Mouse (Mus musculus) MEL (cell line): ENCODE results near the gene Rnf24. TPM values are rescaled to one million over a fixed set of nuclear protein-coding genes. Genes with fewer than 3 reads are reported as not detected.

Experiments used
- DNase-seq: peaks from one replicate; pipeline ENCODE4 v3.0.0; 2011; ENCODE audit warnings: low read depth, low spot score
- H3K27ac ChIP-seq: 2 replicates; pipeline ENCODE4 v1.5.1; 2012; ENCODE audit warnings: low read depth, mild to moderate bottlenecking, control low read depth, low read length, moderate library complexity; ENCODE audit not compliant: control insufficient read depth
- H3K27me3 ChIP-seq, 2 experiments: fragments of 150-350 bp in 1 of 2; sonication (generic) in 1 of 2; 2 replicates each; pipeline ENCODE4 v1.6.1; 2012; ENCODE audit warnings: low read length in 2 of 2, mild to moderate bottlenecking in 2 of 2, improper control_type of control experiment in 1 of 2, moderate library complexity in 1 of 2; ENCODE audit not compliant: insufficient read depth in 2 of 2, control insufficient read depth in 1 of 2
- H3K36me3 ChIP-seq, 2 experiments: 2 replicates each; pipeline ENCODE4 v1.6.1; 2012 to 2014; ENCODE audit warnings: low read length in 2 of 2, improper control_type of control experiment in 1 of 2, inconsistent platforms in 1 of 2, mild to moderate bottlenecking in 1 of 2; ENCODE audit not compliant: insufficient read depth in 2 of 2, control insufficient read depth in 1 of 2
- H3K4me1 ChIP-seq, 2 experiments: fragments of 150-350 bp in 1 of 2; sonication (generic) in 1 of 2; 2 replicates each; pipeline ENCODE4 v1.6.1; 2012; ENCODE audit warnings: low read length in 2 of 2, improper control_type of control experiment in 1 of 2, mild to moderate bottlenecking in 1 of 2; ENCODE audit not compliant: insufficient read depth in 2 of 2, control insufficient read depth in 1 of 2
- H3K4me3 ChIP-seq, 2 experiments: fragments of 150-350 bp in 1 of 2; sonication (generic) in 1 of 2; 2 replicates each; pipeline ENCODE4 v1.5.1; 2012; ENCODE audit warnings: low read depth in 2 of 2, low read length in 2 of 2, mild to moderate bottlenecking in 2 of 2, moderate library complexity in 2 of 2, control low read depth in 1 of 2, improper control_type of control experiment in 1 of 2; ENCODE audit not compliant: control insufficient read depth in 1 of 2, insufficient read depth in 1 of 2
- H3K79me2 ChIP-seq: 2 replicates; pipeline ENCODE4 v1.6.1; 2012; ENCODE audit warnings: mild to moderate bottlenecking, low read length, moderate library complexity; ENCODE audit not compliant: control insufficient read depth, poor library complexity, insufficient read depth
- H3K9ac ChIP-seq: 2 replicates; pipeline ENCODE4 v1.6.1; 2012; ENCODE audit warnings: low read depth, mild to moderate bottlenecking, control low read depth, low read length, moderate library complexity; ENCODE audit not compliant: control insufficient read depth, poor library complexity, severe bottlenecking
- H3K9me3 ChIP-seq: fragments of 150-350 bp; sonication (generic); replicated peaks from 2 replicates; pipeline ENCODE4 v1.6.1; 2012; ENCODE audit warnings: mild to moderate bottlenecking, low read length, improper control_type of control experiment, moderate library complexity; ENCODE audit not compliant: insufficient read depth
- CHD1 ChIP-seq: IDR thresholded peaks from 2 replicates; pipeline ENCODE4 v1.6.1; 2012; ENCODE audit warnings: low read depth, mild to moderate bottlenecking, inconsistent platforms, low read length, improper control_type of control experiment
- CHD2 ChIP-seq: IDR thresholded peaks from 2 replicates; pipeline ENCODE4 v1.6.1; 2011; ENCODE audit warnings: low read length, improper control_type of control experiment
- ETS1 ChIP-seq: IDR thresholded peaks from 2 replicates; pipeline ENCODE4 v1.6.1; 2012; ENCODE audit warnings: low read depth, mild to moderate bottlenecking, inconsistent platforms, low read length, improper control_type of control experiment, moderate library complexity
- KAT2A ChIP-seq: conservative IDR thresholded peaks from 2 replicates; pipeline ENCODE4 v1.6.1; 2012; ENCODE audit warnings: low read depth, low read length, improper control_type of control experiment, inconsistent platforms
- MAZ ChIP-seq: IDR thresholded peaks from 2 replicates; pipeline ENCODE4 v1.6.1; 2012; ENCODE audit warnings: low read depth, mild to moderate bottlenecking, inconsistent platforms, low read length, improper control_type of control experiment
- MEF2A ChIP-seq: IDR thresholded peaks from 2 replicates; pipeline ENCODE4 v1.6.1; 2014; ENCODE audit warnings: low read depth, mild to moderate bottlenecking, inconsistent platforms, low read length, improper control_type of control experiment; ENCODE audit not compliant: poor library complexity, insufficient replicate concordance, severe bottlenecking; ENCODE audit errors: extremely low read depth
- MYB ChIP-seq: IDR thresholded peaks from 2 replicates; pipeline ENCODE4 v1.6.1; 2011; ENCODE audit warnings: mild to moderate bottlenecking, low read depth, low read length, improper control_type of control experiment
- MYC ChIP-seq: IDR thresholded peaks from 2 replicates; pipeline ENCODE4 v1.6.1; 2011; ENCODE audit warnings: low read depth, mild to moderate bottlenecking, low read length, improper control_type of control experiment, moderate library complexity
- NELFE ChIP-seq: IDR thresholded peaks from 2 replicates; pipeline ENCODE4 v1.6.1; 2011; ENCODE audit warnings: low read depth, low read length, improper control_type of control experiment
- POLR2A ChIP-seq, 2 experiments: IDR thresholded peaks; 2 replicates each; pipeline ENCODE4 v1.6.1; 2011 to 2012; ENCODE audit warnings: low read length in 2 of 2, mild to moderate bottlenecking in 2 of 2, control low read depth in 1 of 2, improper control_type of control experiment in 1 of 2, low read depth in 1 of 2, moderate library complexity in 1 of 2; ENCODE audit not compliant: control insufficient read depth in 1 of 2, insufficient read depth in 1 of 2, poor library complexity in 1 of 2
- RCOR1 ChIP-seq: IDR thresholded peaks from 2 replicates; pipeline ENCODE4 v1.6.1; 2012; ENCODE audit warnings: low read depth, mild to moderate bottlenecking, inconsistent platforms, low read length, improper control_type of control experiment
- SIN3A ChIP-seq: IDR thresholded peaks from 2 replicates; pipeline ENCODE4 v1.6.1; 2012; ENCODE audit warnings: low read length, improper control_type of control experiment, inconsistent platforms
- polyA plus RNA-seq, 2 experiments: library from polyadenylated mRNA; stranded (reverse) in 1 of 2; unstranded in 1 of 2; fragments of >175 nt in 1 of 2; fragments of >200 nt in 1 of 2; gene quantifications; 2 replicates each; pipeline versions ENCODE4 v1.2.1 to v1.2.4; 2012; ENCODE audit warnings: low replicate concordance in 2 of 2, low read depth in 1 of 2; ENCODE audit not compliant: insufficient read length in 2 of 2, insufficient read depth in 1 of 2, missing spikeins in 1 of 2
- total RNA-seq: library from RNA; depleted of rRNA; stranded (reverse); fragments of 300-350 nt; gene quantifications from 2 replicates; pipeline ENCODE4 v1.2.3, GENCODE M21; 2012

Gene Rnf24
- total and polyA plus RNA-seq, 3 experiments, result 0.73 to 2.9 TPM; not detected in 1

DNA sequence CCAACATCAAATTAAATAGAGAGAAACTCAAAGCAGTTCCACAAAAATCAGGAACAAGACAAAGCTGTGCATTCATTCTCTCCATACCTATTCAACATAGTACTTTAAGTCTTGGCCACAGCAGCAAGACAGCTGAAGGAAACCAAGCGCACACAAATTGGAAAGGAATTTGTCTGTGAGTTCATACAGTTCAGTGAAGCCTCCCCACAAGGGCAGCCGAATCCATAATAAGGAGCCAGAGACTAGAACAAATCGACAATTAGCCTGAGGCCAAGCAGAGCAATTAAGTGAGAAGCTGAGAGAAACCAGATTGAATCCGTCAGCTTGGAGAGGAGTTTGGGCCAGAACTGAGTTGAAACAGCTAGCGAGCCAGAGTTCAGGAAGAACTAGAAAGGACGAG is 33.3 kb downstream of the Rnf24 start:
- Histone ChIP-seq H3K27ac (no peak overlapping the region), H3K4me3 (no peak overlapping the region), H3K9me3 (no peaks in the 10 kb centered on the region), H3K4me1 (peaks cover 10 to 12% of the 10 kb centered on the region in 2 experiments), H3K27me3 (no peaks in the 10 kb centered on the region)
- DNase-seq, result no peak
- TF ChIP-seq SIN3A (no peak), KAT2A (no peak)
- TF ChIP-seq, all 39 proteins: peak for 0
- H3K79me2 ChIP-seq, result no peaks in the 10 kb centered on the region
- H3K9ac ChIP-seq, result no peak overlapping the region
- H3K36me3 ChIP-seq, result peaks cover 0 to 15% of the 10 kb centered on the region in 2 experiments; a peak in 2 of 4 replicates

GRCm38 (mm10) chr2:131316167-131316566 is 36.5 kb downstream of the Rnf24 start:
- no peaks in the 10 kb centered on the region for H3K9me3 ChIP-seq
- no peak for TF ChIP-seq RCOR1
- no peak for TF ChIP-seq CHD1
- TF ChIP-seq, all 39 proteins: peak for 0
- no peaks in the 10 kb centered on the region for H3K79me2 ChIP-seq
- no peaks in the 10 kb centered on the region for H3K27me3 ChIP-seq
- H3K9ac ChIP-seq, result no peak overlapping the region
- H3K27ac ChIP-seq, result no peak overlapping the region
- H3K4me1 ChIP-seq, result peaks cover 2 to 3% of the 10 kb centered on the region in 2 experiments; a peak in 1 of 4 replicates
- H3K4me3 ChIP-seq, result no peak overlapping the region
- DNase-seq, result no peak
- peaks cover 0 to 6% of the 10 kb centered on the region in 2 experiments; a peak in 2 of 4 replicates for H3K36me3 ChIP-seq

- no peak for DNase-seq
- H3K9ac ChIP-seq, result no peak overlapping the region
- TF ChIP-seq CHD2 (no peak), SIN3A (no peak), MAZ (no peak), RCOR1 (no peak), MYC (no peak), POLR2A (IDR thresholded peaks at IDR 0.05; ENCODE audit: control insufficient read depth in 1 of 2, insufficient read depth in 1 of 2, low read depth in 1 of 2, low read length in 2 of 2, poor library complexity in 1 of 2) (no peak), MEF2A (no peak), MYB (no peak), ETS1 (no peak), NELFE (no peak)
- no peaks in the 10 kb centered on the region for H3K9me3 ChIP-seq
- H3K27ac ChIP-seq, result no peak overlapping the region
- no peaks in the 10 kb centered on the region for H3K79me2 ChIP-seq
- no peak overlapping the region for H3K4me3 ChIP-seq
- H3K4me1 ChIP-seq, result no peaks in the 10 kb centered on the region; a peak in 2 of 4 replicates
- H3K36me3 ChIP-seq, result no peaks in the 10 kb centered on the region
- no peaks in the 10 kb centered on the region for H3K27me3 ChIP-seq
Measured at GRCm38 (mm10) chr2:131309296-131309695, 43.4 kb downstream of the Rnf24 start.
